Mouse (Mus musculus): Measurements from ENCODE around the gene Sult1a1.
"Not testable (repeated sequence)": the region's sequence is repeated elsewhere in the genome, so short reads cannot be mapped to it uniquely, and the experiment has no call there.

Sult1a1 gene

GRCm38 (mm10) chr7:126663646-126664045 lies 12.6 kb downstream of the Sult1a1 start:
- no peak for DNase-seq (ENCODE audit: low spot score)

- no peak for DNase-seq (ENCODE audit: low spot score)
These were observed 16.5 kb downstream of the Sult1a1 start for GRCm38 (mm10) chr7:126659771-126660170.

GRCm38 (mm10) chr7:126657522-126657921 lies 18.7 kb downstream of the Sult1a1 start:
- DNase-seq (ENCODE audit: low spot score): no peak

- DNase-seq (ENCODE audit: low spot score): no peak
These were observed 20.5 kb downstream of the Sult1a1 start for GRCm38 (mm10) chr7:126655695-126656094.

- DNase-seq (ENCODE audit: low spot score): no peak
These were observed 22.2 kb downstream of the Sult1a1 start for GRCm38 (mm10) chr7:126653991-126654390.

- no peak for DNase-seq (ENCODE audit: low spot score)
These were observed 25.4 kb downstream of the Sult1a1 start for GRCm38 (mm10) chr7:126650852-126651251.

- peak; percentile 91 for DNase-seq (ENCODE audit: low spot score)
These were observed 26.8 kb downstream of the Sult1a1 start, which contains the start of gene Sgf29 for GRCm38 (mm10) chr7:126649231-126650051. Sgf29 (plus strand) TSS chr7:126649309.

- no peak for DNase-seq (ENCODE audit: low spot score)
These were observed 27.7 kb downstream of the Sult1a1 start for GRCm38 (mm10) chr7:126648486-126648885.

GRCm38 (mm10) chr7:126645708-126646107 lies 30.5 kb downstream of the Sult1a1 start:
- DNase-seq (ENCODE audit: low spot score): no peak

GRCm38 (mm10) chr7:126644914-126645313 lies 31.3 kb downstream of the Sult1a1 start:
- DNase-seq (ENCODE audit: low spot score): no peak

GRCm38 (mm10) chr7:126644345-126644744 lies 31.9 kb downstream of the Sult1a1 start:
- no peak for DNase-seq (ENCODE audit: low spot score)

GRCm38 (mm10) chr7:126643244-126643617 lies 33.0 kb downstream of the Sult1a1 start:
- DNase-seq (ENCODE audit: low spot score): not testable (repeated sequence)

GRCm38 (mm10) chr7:126642545-126643243 lies 33.5 kb downstream of the Sult1a1 start:
- DNase-seq (ENCODE audit: low spot score): no peak

- no peak for DNase-seq (ENCODE audit: low spot score)
These were observed 39.3 kb downstream of the Sult1a1 start for GRCm38 (mm10) chr7:126636733-126637520.

GRCm38 (mm10) chr7:126635375-126635774 lies 40.9 kb downstream of the Sult1a1 start:
- no peak for DNase-seq (ENCODE audit: low spot score)

- no peak for DNase-seq (ENCODE audit: low spot score)
These were observed 43.8 kb downstream of the Sult1a1 start for GRCm38 (mm10) chr7:126632478-126632877.

GRCm38 (mm10) chr7:126630824-126631518 lies 45.3 kb downstream of the Sult1a1 start, which contains the start of gene Nupr1:
Nupr1 (minus strand) TSS chr7:126630861.
- no peak for DNase-seq (ENCODE audit: low spot score)

GRCm38 (mm10) chr7:126629915-126630314 lies 46.3 kb downstream of the Sult1a1 start:
- DNase-seq (ENCODE audit: low spot score): no peak

GRCm38 (mm10) chr7:126628111-126628510 lies 48.1 kb downstream of the Sult1a1 start:
- no peak for DNase-seq (ENCODE audit: low spot score)

- DNase-seq (ENCODE audit: low spot score): no peak
These were observed 50.2 kb downstream of the Sult1a1 start for GRCm38 (mm10) chr7:126625807-126626600.

GRCm38 (mm10) chr7:126625369-126625768 lies 50.9 kb downstream of the Sult1a1 start:
- DNase-seq (ENCODE audit: low spot score): peak; percentile 18
